Mouse (Mus musculus) CD4-positive, CD25-positive, alpha-beta regulatory T cell, adult 2 months (primary cell): Measurements from ENCODE around the gene Stard8.
"Not testable (repeated sequence)": the region's sequence is repeated elsewhere in the genome, so short reads cannot be mapped to it uniquely, and the experiment has no call there.

Experiments used
- DNase-seq: peaks from one replicate; pipeline ENCODE4 v3.0.0-alpha.2; 2012; ENCODE audit warnings: low read depth, low spot score

The Stard8 gene

GRCm38 (mm10) chrX:99046360-99047055 lies 43.5 kb downstream of the Stard8 start:
- no peak for DNase-seq

GRCm38 (mm10) chrX:99048111-99048510 lies 45.1 kb downstream of the Stard8 start:
- no peak for DNase-seq

- no peak for DNase-seq
These were observed 46.2 kb downstream of the Stard8 start for GRCm38 (mm10) chrX:99049247-99049646.

DNA sequence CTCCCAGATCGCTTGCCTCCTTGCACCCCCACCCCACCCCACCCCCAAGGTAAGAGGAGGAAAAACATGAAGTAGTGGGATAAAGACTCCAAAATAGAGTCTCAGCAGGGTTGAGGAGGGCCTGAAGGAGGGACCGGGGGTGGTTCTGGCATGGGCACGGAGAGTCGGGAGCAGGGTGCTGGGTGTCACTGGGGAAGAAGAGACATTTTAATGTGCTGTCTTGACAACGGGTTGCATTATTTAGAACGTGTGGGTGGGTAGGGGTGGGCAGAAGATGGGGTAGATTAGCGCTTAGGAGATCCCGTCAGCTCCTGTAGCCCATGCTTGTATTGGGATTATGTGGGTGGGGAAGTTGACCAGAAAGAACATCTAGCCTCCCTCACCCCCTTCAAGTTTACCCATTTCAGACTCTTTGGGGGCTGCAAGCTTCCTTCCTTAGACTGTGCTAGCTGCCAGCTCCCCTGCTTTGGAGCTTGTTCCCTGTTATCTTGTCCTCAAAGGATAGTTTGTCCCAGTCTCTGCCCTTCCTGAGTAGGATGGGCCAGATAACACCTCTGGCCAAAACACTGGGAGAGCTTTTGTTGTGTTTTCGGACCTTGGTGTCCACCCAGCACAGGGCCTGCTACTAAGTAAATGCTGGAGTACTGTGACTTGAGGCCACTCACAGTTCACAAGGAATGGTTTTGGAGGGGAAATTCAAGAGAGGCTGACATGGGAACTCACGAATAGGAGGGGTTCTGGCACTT lies 47.9 kb downstream of the Stard8 start:
- no peak for DNase-seq

GRCm38 (mm10) chrX:99052255-99052654 lies 49.2 kb downstream of the Stard8 start:
- DNase-seq = no peak

GRCm38 (mm10) chrX:99054512-99054911 lies 51.5 kb downstream of the Stard8 start:
- no peak for DNase-seq

DNA sequence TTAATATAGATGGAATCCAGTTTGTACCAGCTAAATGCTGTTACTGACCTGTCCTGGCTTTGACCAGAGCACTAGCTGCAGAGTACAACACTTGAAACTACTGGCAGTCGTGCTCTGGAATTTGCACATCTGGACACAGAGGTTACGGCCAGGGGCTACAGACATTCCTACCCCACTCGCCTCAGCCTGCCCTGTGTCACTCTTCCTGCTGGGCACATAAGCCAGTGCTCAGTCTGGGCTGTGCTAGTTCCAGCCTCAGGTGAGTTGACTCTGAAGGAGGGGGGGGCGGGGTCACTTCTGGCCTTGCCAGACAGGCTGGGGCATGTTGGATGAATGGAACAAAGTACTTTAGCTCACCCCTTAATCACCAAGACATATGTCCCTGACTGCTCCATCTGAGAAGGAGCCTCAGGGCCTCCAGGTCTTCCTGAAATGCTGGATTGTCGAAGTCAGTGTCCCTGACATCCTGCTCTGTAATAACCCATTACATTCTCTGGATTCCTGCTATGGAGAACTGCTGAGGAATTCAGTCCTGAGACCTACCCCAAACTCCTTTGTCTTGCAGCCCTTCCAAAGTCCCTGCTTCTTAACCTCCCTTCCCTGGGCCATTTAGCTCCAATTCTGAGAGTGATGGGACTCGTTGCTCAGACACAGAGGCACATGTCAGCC lies 54.9 kb downstream of the Stard8 start:
- no peak for DNase-seq

DNA sequence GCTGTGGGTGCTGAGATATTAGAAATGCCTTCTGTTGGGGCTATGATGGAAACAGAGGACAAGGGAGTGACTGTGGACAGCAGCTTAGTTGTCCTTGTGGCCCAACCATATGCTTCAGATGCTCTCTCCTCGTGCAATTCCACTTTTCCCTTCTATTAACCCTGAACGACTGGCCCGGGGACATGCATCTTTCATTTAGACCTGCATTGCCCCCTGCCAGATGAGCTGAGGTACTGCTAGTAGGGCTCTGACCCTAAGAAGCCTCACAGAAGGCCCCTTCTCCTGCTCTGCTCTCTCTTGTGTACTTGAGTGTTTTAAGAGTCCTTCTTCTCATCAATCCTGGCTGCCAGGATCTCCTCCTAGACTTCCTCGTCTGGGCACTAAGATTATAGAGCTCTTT lies 56.1 kb downstream of the Stard8 start:
- no peak for DNase-seq

DNA sequence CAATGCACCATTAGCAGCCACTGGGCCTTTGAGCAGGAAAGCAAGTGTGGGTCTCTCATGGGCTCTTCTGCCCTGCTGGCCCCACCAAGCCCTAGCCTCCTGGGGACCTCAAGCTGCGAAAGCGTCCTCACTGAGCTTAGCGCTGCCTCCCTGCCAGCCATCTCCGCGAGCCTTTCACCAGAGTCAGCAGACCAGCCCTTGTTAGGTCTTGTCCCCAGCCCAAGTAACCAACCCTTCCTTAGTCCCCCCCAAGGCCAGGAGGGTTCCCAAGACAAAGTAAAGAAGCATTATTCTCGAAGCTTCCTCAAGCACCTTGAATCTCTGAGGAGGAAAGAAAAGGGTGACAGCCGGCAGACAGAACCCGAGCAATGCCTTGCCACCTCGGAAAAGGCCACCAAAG lies 62.5 kb downstream of the Stard8 start:
- no peak for DNase-seq

DNA sequence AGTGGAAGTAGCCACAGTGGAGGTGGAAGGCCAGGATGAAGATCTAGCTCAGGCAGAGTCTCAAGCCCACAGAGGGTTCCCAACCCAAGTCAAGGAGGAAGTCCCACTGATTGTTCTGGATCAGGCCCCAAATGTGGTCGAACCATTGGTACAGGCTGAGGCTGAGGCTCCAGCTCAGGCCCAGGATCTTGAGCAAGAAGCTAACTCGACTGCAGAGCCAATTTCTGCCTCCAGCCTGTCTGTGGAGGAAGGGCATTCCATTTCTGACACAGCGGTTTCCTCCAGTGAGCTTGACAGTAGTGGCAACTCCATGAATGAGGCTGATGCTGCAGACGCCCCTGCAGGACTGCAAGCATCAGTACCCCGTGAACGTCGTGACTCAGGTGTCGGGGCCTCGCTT lies 63.5 kb downstream of the Stard8 start:
- no peak for DNase-seq

DNA sequence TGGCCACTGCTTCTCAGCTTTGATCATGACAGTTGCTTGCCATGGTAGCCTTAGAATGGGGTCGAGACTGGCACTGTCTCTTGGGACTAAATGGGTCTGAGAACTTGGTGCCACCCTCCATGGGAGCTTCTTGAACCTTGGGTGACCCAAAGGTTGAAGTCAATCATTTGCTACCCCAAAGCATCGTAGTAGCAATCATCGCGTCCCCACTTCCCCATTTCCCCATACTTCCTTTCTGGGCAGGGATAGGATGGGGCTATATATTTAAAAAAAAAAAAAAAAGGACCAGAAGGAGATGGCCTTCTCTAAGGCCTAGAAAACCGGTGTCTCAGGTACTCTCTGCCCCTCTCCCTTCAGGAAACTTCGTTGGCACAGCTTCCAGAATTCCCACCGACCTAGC lies 64.2 kb downstream of the Stard8 start:
- DNase-seq = no peak

GRCm38 (mm10) chrX:99067671-99068151 lies 64.7 kb downstream of the Stard8 start:
- no peak for DNase-seq

DNA sequence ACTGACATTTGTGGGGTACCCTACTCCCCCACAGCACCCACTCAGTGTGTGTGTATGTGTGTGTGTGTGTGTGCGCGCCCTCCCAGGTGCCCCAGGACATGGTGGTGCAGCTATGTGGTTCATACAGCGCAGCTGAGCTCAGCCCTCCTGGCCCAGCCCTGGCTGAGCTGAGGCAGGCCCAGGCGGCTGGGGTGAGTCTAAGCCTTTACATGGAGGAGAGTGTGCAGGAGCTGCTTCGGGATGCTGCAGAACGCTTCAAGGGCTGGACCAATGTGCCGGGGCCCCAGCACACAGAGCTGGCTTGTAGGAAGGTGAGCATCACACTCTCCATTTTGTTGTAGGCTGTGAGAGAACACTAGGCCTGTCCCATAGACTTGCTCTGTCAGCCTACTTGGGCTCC lies 68.1 kb downstream of the Stard8 start:
- DNase-seq = no peak

- no peak for DNase-seq
These were observed 69.5 kb downstream of the Stard8 start for GRCm38 (mm10) chrX:99072596-99072995.

DNA sequence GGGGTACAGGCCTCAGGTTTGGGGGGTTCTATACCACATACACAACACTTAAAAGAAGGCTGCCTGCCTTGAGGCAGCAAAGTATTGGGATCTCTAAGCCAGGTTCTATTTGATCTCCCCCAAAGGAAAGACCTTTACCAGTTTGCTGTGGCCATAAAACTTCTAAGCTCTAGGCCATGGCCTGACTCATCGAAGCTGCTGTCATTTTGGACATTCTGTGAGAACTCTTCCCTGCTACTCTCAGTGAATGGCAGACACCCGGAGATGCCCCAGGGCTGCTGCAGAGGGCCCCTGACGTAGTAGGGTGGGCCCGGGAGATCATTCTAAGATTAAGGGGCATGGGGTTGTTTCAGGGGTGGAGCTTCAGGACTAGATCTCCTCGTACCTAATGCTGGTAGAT lies 72.1 kb downstream of the Stard8 start:
- DNase-seq = no peak

DNA sequence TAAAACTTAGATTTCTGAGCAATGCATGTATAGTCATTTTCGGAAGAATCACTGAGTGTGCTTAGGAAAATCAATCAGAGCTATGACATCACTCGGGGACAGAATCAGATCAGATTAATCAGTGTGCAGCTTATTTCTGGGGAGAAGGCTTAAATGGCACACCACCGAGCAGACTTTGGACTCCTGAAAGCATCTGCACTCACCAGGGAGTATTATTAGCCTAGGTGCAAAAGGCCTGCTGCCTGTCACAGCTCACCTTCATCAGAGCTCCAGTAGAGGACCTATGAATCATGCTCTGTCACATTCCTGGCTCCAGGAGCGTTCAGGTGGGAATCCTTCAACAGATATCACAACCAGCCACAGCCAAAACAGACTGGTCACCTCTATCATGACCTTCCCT lies 73.4 kb downstream of the Stard8 start:
- DNase-seq = no peak

GRCm38 (mm10) chrX:99078374-99078892 lies 75.4 kb downstream of the Stard8 start:
- not testable (repeated sequence) for DNase-seq

DNA sequence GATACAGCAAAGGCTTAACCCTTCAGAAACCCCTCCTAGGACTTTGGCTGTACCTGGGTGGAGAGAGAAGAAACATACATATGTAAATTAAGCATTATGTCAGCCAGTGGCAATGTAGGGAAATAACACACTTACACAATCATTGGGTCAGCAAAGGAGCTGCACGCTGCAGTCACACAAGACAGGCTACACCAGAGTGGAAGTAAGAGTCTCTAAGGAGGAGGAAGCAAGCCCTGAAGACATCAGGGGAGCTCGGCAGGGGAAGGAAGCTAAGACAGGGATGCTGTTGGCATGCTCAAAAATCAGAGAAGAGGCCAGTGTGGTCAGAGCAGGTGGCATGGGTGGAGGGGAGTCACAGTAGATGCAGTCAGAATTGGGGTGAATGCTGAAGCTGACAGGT lies 89.7 kb downstream of the Stard8 start:
- no peak for DNase-seq

DNA sequence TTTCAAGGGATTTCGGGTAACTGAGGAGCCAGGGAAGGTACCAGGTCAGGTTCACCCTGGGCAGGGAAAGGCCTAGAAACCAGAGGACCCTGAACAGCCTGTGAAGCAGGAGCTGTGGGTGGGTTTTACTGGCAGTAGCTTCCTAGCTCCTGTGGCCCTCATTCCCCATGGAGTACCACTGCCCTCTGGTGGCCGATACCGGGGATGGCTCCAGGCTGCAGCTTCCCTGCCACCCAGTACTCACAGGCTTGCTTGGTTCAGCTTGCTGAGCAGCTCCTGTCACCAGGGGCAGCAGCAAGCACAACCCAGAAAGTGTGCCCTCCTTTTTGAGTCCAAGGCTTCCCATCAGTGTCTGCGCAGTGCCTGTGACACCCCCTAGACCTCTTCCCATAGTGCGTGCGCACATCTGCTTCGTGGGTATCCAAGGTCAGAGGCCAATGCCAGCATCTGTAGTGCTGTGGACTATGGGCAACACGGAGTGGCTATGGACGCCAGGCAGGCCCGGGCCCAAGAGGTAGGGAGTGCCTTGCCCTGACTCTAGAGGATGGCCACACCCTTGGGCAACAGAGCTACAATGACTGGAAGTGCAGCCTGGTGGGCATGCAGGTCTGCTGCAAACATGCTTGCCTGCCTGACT lies 108.2 kb downstream of the Stard8 start:
- not testable (repeated sequence) for DNase-seq

GRCm38 (mm10) chrX:99119510-99119909 lies 116.5 kb downstream of the Stard8 start:
- no peak for DNase-seq
